Mouse (Mus musculus): ENCODE results near the gene Ogfr. TPM values are rescaled to one million over a fixed set of nuclear protein-coding genes. Genes with fewer than 3 reads are reported as not detected.

The Ogfr gene
- total and polyA plus RNA-seq, 3 experiments: 23.4 to 35.3 (median 29.7) TPM

DNA sequence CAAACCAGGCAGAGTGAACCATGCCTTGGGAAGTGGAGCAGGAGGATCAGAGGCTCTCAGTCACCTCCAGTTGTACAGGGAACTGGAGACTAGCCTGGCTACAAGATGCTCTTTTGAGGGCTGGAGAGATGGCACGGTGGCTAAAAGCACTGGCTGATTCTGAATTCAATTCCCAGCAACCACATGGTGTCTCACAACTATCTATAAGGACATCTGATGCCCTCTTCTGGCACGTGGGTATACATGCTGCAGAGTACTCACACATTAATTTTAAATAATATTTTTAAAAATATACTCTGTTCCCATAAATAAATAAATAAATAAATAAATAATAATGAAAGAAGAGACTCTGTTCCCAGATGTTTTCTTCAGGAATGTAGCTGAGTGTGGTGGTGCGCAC lies 33.8 kb upstream of the Ogfr start:
- 61% methylated on average over 3 of the region's 3 CpGs for WGBS

GRCm38 (mm10) chr2:180556470-180556869 lies 32.6 kb upstream of the Ogfr start:
- TF ChIP-seq EP300 (IDR thresholded peaks at IDR 0.05; ENCODE audit: insufficient read depth, low read depth, low read length) (no peak), CTCF (IDR thresholded peaks at IDR 0.05) (no peak), POLR2A (IDR thresholded peaks at IDR 0.05; ENCODE audit: insufficient read depth, low read depth, low read length) (no peak)
- Histone ChIP-seq H3K4me3 (no peak overlapping the region), H3K4me1 (ENCODE audit: control insufficient read depth, insufficient read depth, low read length) (no peaks in the 10 kb centered on the region), H3K79me2 (replicated peaks; ENCODE audit: control insufficient read depth, insufficient read depth, low read length) (no peaks in the 10 kb centered on the region), H3K27ac (no peak overlapping the region), H3K36me3 (ENCODE audit: control insufficient read depth, insufficient read depth, low read length) (no peaks in the 10 kb centered on the region), H3K9ac (ENCODE audit: low read depth, low read length) (no peak overlapping the region), H3K27me3 (ENCODE audit: control insufficient read depth, insufficient read depth, low read length) (no peaks in the 10 kb centered on the region)
- 54% methylated on average over 3 of the region's 3 CpGs for WGBS
- no peak for DNase-seq
- intact Hi-C loops (cut with DNase I): no loop called here

More for the DNA sequence above, 33.8 kb upstream of the Ogfr start:
- H3K4me1 ChIP-seq (ENCODE audit: control insufficient read depth, insufficient read depth, low read length): no peaks in the 10 kb centered on the region
- no peaks in the 10 kb centered on the region for H3K36me3 ChIP-seq (ENCODE audit: control insufficient read depth, insufficient read depth, low read length)
- no peak overlapping the region for H3K27ac ChIP-seq
- TF ChIP-seq CTCF (IDR thresholded peaks at IDR 0.05): peak; percentile 19; the same call in 1 of the 2 replicates
- no peak for TF ChIP-seq EP300 (IDR thresholded peaks at IDR 0.05; ENCODE audit: insufficient read depth, low read depth, low read length)
- H3K79me2 ChIP-seq (replicated peaks; ENCODE audit: control insufficient read depth, insufficient read depth, low read length): no peaks in the 10 kb centered on the region
- H3K9ac ChIP-seq (ENCODE audit: low read depth, low read length): no peak overlapping the region
- H3K4me3 ChIP-seq: no peak overlapping the region
- DNase-seq: no peak
- intact Hi-C loops (cut with DNase I): no loop called here
- no peaks in the 10 kb centered on the region for H3K27me3 ChIP-seq (ENCODE audit: control insufficient read depth, insufficient read depth, low read length)

DNA sequence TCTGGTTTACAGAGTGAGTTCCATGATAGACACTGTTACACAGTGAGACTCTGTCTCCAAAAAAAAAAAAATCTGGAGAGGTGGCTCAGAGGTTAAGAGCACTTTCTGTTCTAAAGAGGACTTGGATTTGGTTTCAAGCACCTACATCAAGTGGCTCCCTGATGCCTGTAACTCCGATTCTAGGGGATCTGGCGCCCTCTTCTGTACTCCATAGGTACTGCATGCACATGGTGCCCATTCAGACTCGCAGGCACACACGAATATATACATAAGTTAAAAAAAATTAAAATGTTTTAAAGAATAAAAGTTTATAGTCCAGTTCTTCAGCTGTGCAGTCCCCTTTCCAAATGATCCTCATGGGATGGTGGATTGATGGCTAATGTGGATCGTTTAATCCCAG lies 28.8 kb upstream of the Ogfr start:
- 45% methylated on average over 5 of the region's 5 CpGs for WGBS
- intact Hi-C loops (cut with DNase I): no loop called here
- no peak for DNase-seq

GRCm38 (mm10) chr2:180562146-180562545 lies 26.9 kb upstream of the Ogfr start:
- 40% methylated on average over 5 of the region's 5 CpGs for WGBS
- no peak for DNase-seq
- H3K79me2 ChIP-seq (replicated peaks; ENCODE audit: control insufficient read depth, insufficient read depth, low read length): no peaks in the 10 kb centered on the region
- no peak overlapping the region for H3K9ac ChIP-seq (ENCODE audit: low read depth, low read length)
- H3K27ac ChIP-seq: no peak overlapping the region
- H3K27me3 ChIP-seq (ENCODE audit: control insufficient read depth, insufficient read depth, low read length): no peaks in the 10 kb centered on the region
- no peaks in the 10 kb centered on the region for H3K36me3 ChIP-seq (ENCODE audit: control insufficient read depth, insufficient read depth, low read length)
- no peak overlapping the region for H3K4me3 ChIP-seq
- intact Hi-C loops (cut with DNase I): no loop called here
- TF ChIP-seq EP300 (IDR thresholded peaks at IDR 0.05; ENCODE audit: insufficient read depth, low read depth, low read length) (no peak), POLR2A (IDR thresholded peaks at IDR 0.05; ENCODE audit: insufficient read depth, low read depth, low read length) (no peak), CTCF (IDR thresholded peaks at IDR 0.05) (no peak)
- no peaks in the 10 kb centered on the region for H3K4me1 ChIP-seq (ENCODE audit: control insufficient read depth, insufficient read depth, low read length)

More for the DNA sequence above, 28.8 kb upstream of the Ogfr start:
- no peak overlapping the region for H3K27ac ChIP-seq
- H3K79me2 ChIP-seq (replicated peaks; ENCODE audit: control insufficient read depth, insufficient read depth, low read length): no peaks in the 10 kb centered on the region
- H3K27me3 ChIP-seq (ENCODE audit: control insufficient read depth, insufficient read depth, low read length): no peaks in the 10 kb centered on the region
- no peak overlapping the region for H3K4me3 ChIP-seq
- no peak overlapping the region for H3K9ac ChIP-seq (ENCODE audit: low read depth, low read length)
- no peaks in the 10 kb centered on the region for H3K4me1 ChIP-seq (ENCODE audit: control insufficient read depth, insufficient read depth, low read length)
- TF ChIP-seq CTCF (IDR thresholded peaks at IDR 0.05) (peak; percentile 60), EP300 (IDR thresholded peaks at IDR 0.05; ENCODE audit: insufficient read depth, low read depth, low read length) (no peak)
- H3K36me3 ChIP-seq (ENCODE audit: control insufficient read depth, insufficient read depth, low read length): no peaks in the 10 kb centered on the region

GRCm38 (mm10) chr2:180563296-180563695 lies 25.7 kb upstream of the Ogfr start:
- no peaks in the 10 kb centered on the region for H3K79me2 ChIP-seq (replicated peaks; ENCODE audit: control insufficient read depth, insufficient read depth, low read length)
- H3K27me3 ChIP-seq (ENCODE audit: control insufficient read depth, insufficient read depth, low read length): no peaks in the 10 kb centered on the region
- TF ChIP-seq CTCF (IDR thresholded peaks at IDR 0.05): no peak
- no peak for TF ChIP-seq EP300 (IDR thresholded peaks at IDR 0.05; ENCODE audit: insufficient read depth, low read depth, low read length)
- TF ChIP-seq POLR2A (IDR thresholded peaks at IDR 0.05; ENCODE audit: insufficient read depth, low read depth, low read length): no peak
- no peak for DNase-seq
- H3K27ac ChIP-seq: no peak overlapping the region
- no peak overlapping the region for H3K9ac ChIP-seq (ENCODE audit: low read depth, low read length)
- no peak overlapping the region for H3K4me3 ChIP-seq
- no peaks in the 10 kb centered on the region for H3K36me3 ChIP-seq (ENCODE audit: control insufficient read depth, insufficient read depth, low read length)
- H3K4me1 ChIP-seq (ENCODE audit: control insufficient read depth, insufficient read depth, low read length): no peaks in the 10 kb centered on the region
- intact Hi-C loops (cut with DNase I): no loop called here
- WGBS: 47% methylated on average over 6 of the region's 6 CpGs

- no peaks in the 10 kb centered on the region for H3K27me3 ChIP-seq (ENCODE audit: control insufficient read depth, insufficient read depth, low read length)
- no peak overlapping the region for H3K4me3 ChIP-seq
- H3K4me1 ChIP-seq (ENCODE audit: control insufficient read depth, insufficient read depth, low read length): no peaks in the 10 kb centered on the region
- no peak overlapping the region for H3K9ac ChIP-seq (ENCODE audit: low read depth, low read length)
- H3K36me3 ChIP-seq (ENCODE audit: control insufficient read depth, insufficient read depth, low read length): no peaks in the 10 kb centered on the region
- intact Hi-C loops (cut with DNase I): no loop called here
- no peak for DNase-seq
- TF ChIP-seq POLR2A (IDR thresholded peaks at IDR 0.05; ENCODE audit: insufficient read depth, low read depth, low read length) (no peak), CTCF (IDR thresholded peaks at IDR 0.05) (no peak), EP300 (IDR thresholded peaks at IDR 0.05; ENCODE audit: insufficient read depth, low read depth, low read length) (no peak)
- H3K27ac ChIP-seq: no peak overlapping the region
- no peaks in the 10 kb centered on the region for H3K79me2 ChIP-seq (replicated peaks; ENCODE audit: control insufficient read depth, insufficient read depth, low read length)
- WGBS: 52% methylated on average over 5 of the region's 5 CpGs
Measured at GRCm38 (mm10) chr2:180563841-180564240, 25.2 kb upstream of the Ogfr start.
